Mouse (Mus musculus): ENCODE results near the gene Trpm3. TPM values are rescaled to one million over a fixed set of nuclear protein-coding genes. Genes with fewer than 3 reads are reported as not detected.

The Trpm3 gene
- polyA plus RNA-seq, 1 experiment from 2014 or later = 4.5 TPM

- Histone ChIP-seq H3K4me1 (no peaks in the 10 kb centered on the region), H3K4me2 (no peak overlapping the region), H3K27me3 (no peaks in the 10 kb centered on the region), H3K27ac (no peak overlapping the region), H3K36me3 (no peaks in the 10 kb centered on the region), H3K9me3 (peaks cover 6% of the 10 kb centered on the region; the same call in 1 of the 2 replicates), H3K4me3 (no peak overlapping the region), H3K9ac (no peak overlapping the region)
- ATAC-seq (ENCODE audit: insufficient number of reproducible peaks, low FRiP score, low TSS enrichment, low read depth) = no peak
- WGBS = 87% methylated on average over 6 of the region's 6 CpGs
These were observed 476.5 kb downstream of the Trpm3 start for GRCm38 (mm10) chr19:22615367-22615766.

DNA sequence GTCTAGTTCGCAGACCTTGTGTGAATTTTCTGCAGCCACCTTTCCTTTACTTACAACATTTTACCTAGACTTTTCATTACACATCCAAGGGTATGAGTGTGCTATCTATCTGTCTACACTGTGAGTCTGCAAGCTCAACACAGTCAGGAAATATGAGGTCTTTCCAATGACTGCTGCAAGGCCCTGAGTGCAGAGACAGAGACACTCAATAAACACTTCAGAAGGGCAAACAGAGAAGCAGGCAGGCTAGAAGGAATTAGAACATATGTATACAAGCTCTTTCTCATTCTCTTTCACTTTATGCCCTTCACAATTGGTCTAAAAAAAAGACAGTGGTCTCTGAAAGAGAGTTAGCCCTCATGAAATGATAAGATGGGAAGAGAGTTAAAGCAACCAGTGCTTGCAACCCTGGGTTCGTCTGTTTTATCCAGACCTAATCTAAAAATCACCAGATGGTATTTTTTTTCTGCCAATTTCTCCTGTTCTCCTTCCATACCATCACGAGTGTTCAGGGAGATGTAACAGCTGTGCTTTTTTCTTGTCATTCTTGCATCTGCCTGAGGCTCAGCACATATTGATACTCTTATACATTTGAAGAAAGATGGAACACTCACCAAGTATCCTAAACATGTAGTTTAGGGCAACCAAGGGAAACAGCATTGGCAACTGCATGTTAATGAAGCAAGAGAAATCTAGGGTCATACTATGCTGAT is 486.1 kb downstream of the Trpm3 start:
- no peaks in the 10 kb centered on the region for H3K4me1 ChIP-seq
- no peaks in the 10 kb centered on the region for H3K9me3 ChIP-seq
- H3K4me2 ChIP-seq = no peak overlapping the region
- no peak overlapping the region for H3K9ac ChIP-seq
- H3K4me3 ChIP-seq = no peak overlapping the region
- H3K27ac ChIP-seq = no peak overlapping the region
- no peaks in the 10 kb centered on the region for H3K27me3 ChIP-seq
- no peaks in the 10 kb centered on the region for H3K36me3 ChIP-seq
- WGBS = 68% methylated on average over 3 of the region's 3 CpGs
- no peak for ATAC-seq (ENCODE audit: insufficient number of reproducible peaks, low FRiP score, low TSS enrichment, low read depth)

- H3K9me3 ChIP-seq = no peaks in the 10 kb centered on the region
- ATAC-seq (ENCODE audit: insufficient number of reproducible peaks, low FRiP score, low TSS enrichment, low read depth) = no peak
These were observed 490.0 kb downstream of the Trpm3 start for GRCm38 (mm10) chr19:22628878-22629277.

DNA sequence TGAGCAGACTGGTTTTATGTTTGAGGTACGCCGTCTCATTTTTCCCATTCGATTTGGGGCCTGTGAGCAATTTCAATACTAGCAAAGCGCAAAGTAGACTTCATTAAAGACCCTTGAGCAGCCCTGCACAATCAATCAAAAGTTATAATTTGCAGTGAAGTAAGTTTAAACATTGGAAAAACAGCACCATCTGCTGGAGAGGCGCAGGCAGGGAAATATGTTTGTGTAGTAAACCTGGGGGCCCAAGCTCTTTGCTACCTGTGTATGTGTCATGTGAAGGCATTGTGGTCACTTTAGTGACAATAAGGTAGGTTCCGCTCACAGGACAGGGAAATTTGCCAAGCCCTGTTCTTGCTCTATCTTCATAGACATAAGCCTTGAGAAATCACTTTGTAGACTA is 492.5 kb downstream of the Trpm3 start:
- Histone ChIP-seq H3K4me2 (no peak overlapping the region), H3K27ac (no peak overlapping the region), H3K4me1 (no peaks in the 10 kb centered on the region), H3K27me3 (no peaks in the 10 kb centered on the region), H3K4me3 (no peak overlapping the region), H3K36me3 (no peaks in the 10 kb centered on the region), H3K9me3 (no peaks in the 10 kb centered on the region), H3K9ac (no peak overlapping the region)
- no peak for ATAC-seq (ENCODE audit: insufficient number of reproducible peaks, low FRiP score, low TSS enrichment, low read depth)
- WGBS = 41% methylated on average over 6 of the region's 6 CpGs

More at GRCm38 (mm10) chr19:22628878-22629277, 490.0 kb downstream of the Trpm3 start:
- Histone ChIP-seq H3K36me3 (no peaks in the 10 kb centered on the region), H3K4me3 (no peak overlapping the region), H3K27ac (no peak overlapping the region), H3K4me1 (no peaks in the 10 kb centered on the region), H3K4me2 (no peak overlapping the region), H3K27me3 (no peaks in the 10 kb centered on the region), H3K9ac (no peak overlapping the region)
- WGBS = 56% methylated on average over 3 of the region's 3 CpGs

- Histone ChIP-seq H3K4me1 (no peaks in the 10 kb centered on the region), H3K36me3 (no peaks in the 10 kb centered on the region), H3K4me3 (no peak overlapping the region), H3K27me3 (no peaks in the 10 kb centered on the region), H3K9ac (no peak overlapping the region), H3K4me2 (no peak overlapping the region), H3K9me3 (no peaks in the 10 kb centered on the region), H3K27ac (no peak overlapping the region)
- 37% methylated on average over 10 of the region's 10 CpGs for WGBS
- no peak for ATAC-seq (ENCODE audit: insufficient number of reproducible peaks, low FRiP score, low TSS enrichment, low read depth)
These were observed 496.8 kb downstream of the Trpm3 start for GRCm38 (mm10) chr19:22635635-22636034.

DNA sequence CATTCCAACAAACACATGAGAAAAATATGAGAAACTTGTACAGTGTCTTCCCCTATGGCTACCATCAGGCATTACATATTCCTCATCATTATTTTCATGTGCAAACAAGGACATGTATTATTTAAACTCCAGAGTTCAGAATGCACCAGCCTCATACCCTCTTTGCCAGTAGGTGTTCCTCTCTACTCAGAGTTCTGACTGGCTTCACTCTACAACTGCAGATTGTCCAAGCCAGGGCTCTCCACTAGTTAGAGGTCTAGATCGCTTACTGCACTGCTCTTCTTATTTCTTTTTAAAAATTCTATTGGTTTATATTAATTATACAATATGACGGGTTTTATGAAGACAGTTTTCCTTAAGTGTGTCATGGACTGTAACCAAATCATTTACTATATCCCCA is 498.9 kb downstream of the Trpm3 start:
- H3K9ac ChIP-seq = no peak overlapping the region
- no peak overlapping the region for H3K4me2 ChIP-seq
- H3K9me3 ChIP-seq = no peaks in the 10 kb centered on the region
- H3K27me3 ChIP-seq = no peaks in the 10 kb centered on the region
- no peak for ATAC-seq (ENCODE audit: insufficient number of reproducible peaks, low FRiP score, low TSS enrichment, low read depth)
- H3K36me3 ChIP-seq = no peaks in the 10 kb centered on the region
- no peak overlapping the region for H3K27ac ChIP-seq
- H3K4me1 ChIP-seq = no peaks in the 10 kb centered on the region
- no peak overlapping the region for H3K4me3 ChIP-seq
- WGBS = 80% methylated on average over 2 of the region's 2 CpGs

DNA sequence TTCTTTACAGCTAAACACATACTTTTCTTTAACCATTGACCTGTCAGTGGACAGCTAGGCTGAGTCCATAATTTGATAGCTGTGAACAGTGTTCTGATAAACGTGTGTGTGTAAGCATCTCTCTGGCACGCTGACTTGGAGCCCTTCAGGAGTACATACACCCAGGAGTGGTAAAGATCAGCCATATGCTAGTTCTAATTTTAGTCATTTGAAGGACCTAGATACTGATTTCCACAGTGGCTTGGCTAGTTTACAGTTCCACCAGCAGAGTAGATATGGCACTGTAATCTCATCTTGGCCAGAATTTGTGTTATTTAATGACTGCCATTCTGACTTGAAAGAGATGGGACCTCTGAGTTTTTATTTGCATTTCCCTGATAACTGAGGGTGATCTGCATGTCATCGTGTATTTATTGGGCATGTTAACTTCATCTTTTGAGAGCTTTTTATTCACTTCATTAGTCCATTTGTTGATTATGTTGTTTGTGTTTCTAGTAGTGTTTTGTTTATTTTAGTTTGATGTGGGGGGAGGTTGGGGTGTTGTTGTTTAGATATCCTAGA is 499.6 kb downstream of the Trpm3 start:
- Histone ChIP-seq H3K4me3 (no peak overlapping the region), H3K4me1 (no peaks in the 10 kb centered on the region), H3K36me3 (no peaks in the 10 kb centered on the region), H3K4me2 (no peak overlapping the region), H3K9me3 (no peaks in the 10 kb centered on the region), H3K9ac (no peak overlapping the region), H3K27ac (no peak overlapping the region), H3K27me3 (no peaks in the 10 kb centered on the region)
- WGBS = 75% methylated on average over 3 of the region's 3 CpGs
- no peak for ATAC-seq (ENCODE audit: insufficient number of reproducible peaks, low FRiP score, low TSS enrichment, low read depth)

GRCm38 (mm10) chr19:22642124-22642523 is 503.3 kb downstream of the Trpm3 start:
- WGBS = 74% methylated on average over 2 of the region's 2 CpGs
- ATAC-seq (ENCODE audit: insufficient number of reproducible peaks, low FRiP score, low TSS enrichment, low read depth) = no peak
- no peaks in the 10 kb centered on the region for H3K9me3 ChIP-seq
- H3K4me3 ChIP-seq = no peak overlapping the region
- no peak overlapping the region for H3K4me2 ChIP-seq
- H3K27ac ChIP-seq = no peak overlapping the region
- H3K9ac ChIP-seq = no peak overlapping the region
- H3K36me3 ChIP-seq = no peaks in the 10 kb centered on the region
- H3K4me1 ChIP-seq = no peaks in the 10 kb centered on the region
- no peaks in the 10 kb centered on the region for H3K27me3 ChIP-seq

DNA sequence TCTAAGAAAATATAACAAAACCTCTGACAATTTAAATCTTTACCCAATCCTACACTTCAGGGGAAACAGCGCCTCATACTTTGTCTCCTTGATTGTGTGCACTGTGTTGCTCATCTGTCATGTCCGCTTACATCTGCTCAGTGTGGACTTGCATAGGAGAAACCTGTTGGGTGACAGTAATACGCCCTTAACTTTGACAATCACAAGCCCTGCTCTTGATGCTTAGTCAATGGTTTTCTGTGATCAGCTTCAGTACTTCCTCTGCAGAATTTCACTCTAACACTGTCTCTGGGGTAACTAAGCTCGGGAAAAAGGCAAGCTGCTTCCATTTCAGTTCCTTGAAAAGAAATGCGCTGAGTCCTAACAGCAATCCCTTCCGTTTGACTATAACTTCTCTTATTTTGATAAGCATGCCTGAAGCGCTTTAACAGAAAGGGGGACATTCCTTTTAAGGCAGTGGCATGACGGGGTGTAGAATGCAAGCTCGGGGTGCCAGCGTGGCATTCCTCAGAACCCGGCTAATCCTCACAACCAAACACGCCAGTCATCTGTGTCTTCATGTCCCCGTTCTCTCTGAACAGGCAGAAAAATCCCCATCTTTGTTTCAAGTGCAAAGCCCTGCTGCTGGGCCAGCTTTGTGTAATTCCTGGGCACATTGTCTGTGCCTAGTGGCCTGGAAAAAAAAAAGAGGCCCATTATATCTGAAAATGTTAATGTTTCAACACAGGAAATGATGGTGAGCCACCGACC is 517.8 kb downstream of the Trpm3 start:
- Histone ChIP-seq H3K9me3 (no peaks in the 10 kb centered on the region), H3K36me3 (no peaks in the 10 kb centered on the region), H3K27me3 (no peaks in the 10 kb centered on the region), H3K4me2 (no peak overlapping the region), H3K4me3 (no peak overlapping the region), H3K4me1 (no peaks in the 10 kb centered on the region), H3K9ac (no peak overlapping the region), H3K27ac (no peak overlapping the region)
- WGBS = 66% methylated on average over 14 of the region's 14 CpGs
- no peak for ATAC-seq (ENCODE audit: insufficient number of reproducible peaks, low FRiP score, low TSS enrichment, low read depth)

- WGBS = 21% methylated on average over 4 of the region's 4 CpGs
- H3K27ac ChIP-seq = no peak overlapping the region
- H3K4me3 ChIP-seq = no peak overlapping the region
- no peaks in the 10 kb centered on the region for H3K36me3 ChIP-seq
- H3K9me3 ChIP-seq = no peaks in the 10 kb centered on the region
- no peaks in the 10 kb centered on the region for H3K27me3 ChIP-seq
- no peak overlapping the region for H3K9ac ChIP-seq
- ATAC-seq (ENCODE audit: insufficient number of reproducible peaks, low FRiP score, low TSS enrichment, low read depth) = no peak
- no peaks in the 10 kb centered on the region for H3K4me1 ChIP-seq
- no peak overlapping the region for H3K4me2 ChIP-seq
These were observed 518.4 kb downstream of the Trpm3 start for GRCm38 (mm10) chr19:22657251-22657650.

DNA sequence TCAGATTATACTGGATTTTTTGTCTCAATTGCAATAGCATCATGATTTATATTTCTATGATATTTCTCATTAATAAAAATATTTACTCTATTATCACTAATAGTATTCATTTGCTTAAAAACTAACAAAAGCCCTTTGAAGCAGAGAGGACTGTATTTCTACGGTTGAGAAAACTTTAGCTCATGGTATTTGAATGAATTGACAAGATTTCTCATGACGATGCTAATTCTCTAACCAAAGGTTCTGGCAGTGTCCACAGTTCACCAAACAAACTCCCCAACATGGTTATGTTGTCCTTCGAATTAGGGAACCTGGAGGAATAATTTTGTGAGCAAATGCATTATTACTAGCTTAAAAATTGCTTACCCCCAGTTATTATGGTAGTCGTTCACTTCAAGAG is 526.6 kb downstream of the Trpm3 start:
- no peaks in the 10 kb centered on the region for H3K27me3 ChIP-seq
- no peak overlapping the region for H3K27ac ChIP-seq
- H3K4me1 ChIP-seq = no peaks in the 10 kb centered on the region
- no peak overlapping the region for H3K4me3 ChIP-seq
- no peak for ATAC-seq (ENCODE audit: insufficient number of reproducible peaks, low FRiP score, low TSS enrichment, low read depth)
- no peaks in the 10 kb centered on the region for H3K9me3 ChIP-seq
- no peak overlapping the region for H3K9ac ChIP-seq
- no peak overlapping the region for H3K4me2 ChIP-seq
- H3K36me3 ChIP-seq = no peaks in the 10 kb centered on the region
- WGBS = 85% methylated on average over 4 of the region's 4 CpGs

DNA sequence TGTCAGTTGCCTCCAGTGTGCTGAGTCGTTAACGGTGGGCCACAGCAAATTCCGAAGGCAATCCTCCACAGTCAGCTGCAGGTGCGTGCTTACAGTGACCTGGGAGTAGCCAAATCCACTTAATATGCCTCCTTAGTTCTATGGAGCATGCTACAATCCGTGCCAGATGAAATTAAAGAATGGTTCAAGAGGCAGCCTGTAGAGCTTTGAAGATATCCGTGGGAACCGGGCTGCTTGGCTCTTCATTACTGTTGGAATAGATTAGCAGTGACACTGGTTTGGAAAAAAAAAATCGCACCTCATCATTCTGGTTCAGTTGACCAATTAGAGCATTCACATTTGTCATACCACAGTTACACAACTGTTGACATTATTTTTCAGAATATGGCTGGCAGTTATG is 531.4 kb downstream of the Trpm3 start:
- H3K36me3 ChIP-seq = no peaks in the 10 kb centered on the region
- H3K4me1 ChIP-seq = no peaks in the 10 kb centered on the region
- H3K9me3 ChIP-seq = no peaks in the 10 kb centered on the region
- no peak overlapping the region for H3K27ac ChIP-seq
- H3K4me3 ChIP-seq = no peak overlapping the region
- WGBS = 82% methylated on average over 8 of the region's 8 CpGs
- H3K9ac ChIP-seq = no peak overlapping the region
- H3K27me3 ChIP-seq = no peaks in the 10 kb centered on the region
- ATAC-seq (ENCODE audit: insufficient number of reproducible peaks, low FRiP score, low TSS enrichment, low read depth) = no peak
- no peak overlapping the region for H3K4me2 ChIP-seq
